Mouse (Mus musculus): Measurements from ENCODE around the gene Zfp408.

DNA sequence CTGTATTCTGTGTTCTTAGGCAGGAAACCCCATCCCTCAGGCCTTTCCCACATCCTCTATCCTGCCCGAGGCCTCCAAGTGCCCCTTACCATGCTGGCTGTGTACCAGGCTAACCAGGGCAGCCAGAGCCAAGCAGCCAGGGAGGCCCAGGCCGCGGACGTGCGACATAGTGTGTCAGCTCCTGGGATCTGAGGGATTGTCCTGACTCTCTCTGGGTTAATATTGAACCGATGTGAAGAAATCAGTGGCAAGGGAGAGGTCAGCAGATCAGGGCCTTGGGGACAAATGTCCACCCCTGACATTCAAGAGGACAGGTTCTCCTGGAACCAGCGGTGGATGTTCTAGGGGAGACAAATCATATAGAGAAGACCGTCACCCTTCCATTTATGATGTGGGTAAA lies 13.4 kb downstream of the Zfp408 start, which contains the start of gene F2:
- TF ChIP-seq GATA1 (IDR thresholded peaks at IDR 0.05; ENCODE audit: borderline replicate concordance, low read length): no peak
- no peak for TF ChIP-seq FLI1 (IDR thresholded peaks at IDR 0.05; ENCODE audit: low read length)
